Mouse (Mus musculus): ENCODE results near the gene Mroh7. TPM values are rescaled to one million over a fixed set of nuclear protein-coding genes. Genes with fewer than 3 reads are reported as not detected.

Mroh7 gene
- total RNA-seq, 2 experiments from 2014 or later: 1.5 to 1.7 TPM

- no peak for DNase-seq (ENCODE audit: low spot score in 2 of 2)
These were observed 97.2 kb downstream of the Mroh7 start for GRCm38 (mm10) chr4:106633281-106634085.

GRCm38 (mm10) chr4:106632313-106632712 lies 98.4 kb downstream of the Mroh7 start:
- DNase-seq (ENCODE audit: low spot score in 2 of 2): no peak

Other genes with a start within 250 kb of the Mroh7 start
- gene Bsnd, start 238.6 kb downstream of the Mroh7 start, total RNA-seq (2021): not detected
- gene Dhcr24, start 169.9 kb downstream of the Mroh7 start, total RNA-seq (2021): 100 to 1,000 TPM in 1 of 2 experiments, 10 to 100 TPM in 1; 44.3 to 281 TPM
- not detected for gene Lexm, start 113.7 kb downstream of the Mroh7 start, total RNA-seq (2021)
- under 1 TPM in 1 of 2 experiments, not detected in 1; 0.10 TPM for gene Ttc22, start 108.5 kb downstream of the Mroh7 start, total RNA-seq (2021)
- gene Pars2, start 79.9 kb downstream of the Mroh7 start, total RNA-seq (2021): 1 to 10 TPM; 3.2 to 4.9 TPM
- gene Ttc4, start 52.0 kb downstream of the Mroh7 start, total RNA-seq (2021): 10 to 100 TPM; 21.9 to 22.1 TPM
- gene Fam151a, start 3.0 kb upstream of the Mroh7 start, total RNA-seq (2021): under 1 TPM; 0.20 to 0.26 TPM
- 100 to 1,000 TPM in 1 of 2 experiments, 10 to 100 TPM in 1; 99.8 to 239 TPM for gene Acot11, start 74.1 kb upstream of the Mroh7 start, total RNA-seq (2021)
- gene Ssbp3, start 179.8 kb upstream of the Mroh7 start, total RNA-seq (2021): 10 to 100 TPM; 70.5 to 75.9 TPM

All from adrenal gland, adult 18-20 months (tissue).